Mouse (Mus musculus) cerebellum, adult 2 months (tissue): ENCODE results near the gene Rbms3.

Source experiments
- CTCF ChIP-seq: fragments of 200-500 bp; IDR thresholded peaks from 2 replicates; pipeline ENCODE4 v1.5.1; 2011; ENCODE audit warnings: low read depth, mild to moderate bottlenecking, control low read depth, low read length, moderate library complexity, borderline replicate concordance; ENCODE audit not compliant: insufficient read depth
- POLR2A ChIP-seq: fragments of 200-500 bp; IDR thresholded peaks from 2 replicates; pipeline ENCODE4 v1.6.1; 2011; ENCODE audit warnings: low read length, control low read depth, borderline replicate concordance; ENCODE audit not compliant: insufficient read depth

DNA sequence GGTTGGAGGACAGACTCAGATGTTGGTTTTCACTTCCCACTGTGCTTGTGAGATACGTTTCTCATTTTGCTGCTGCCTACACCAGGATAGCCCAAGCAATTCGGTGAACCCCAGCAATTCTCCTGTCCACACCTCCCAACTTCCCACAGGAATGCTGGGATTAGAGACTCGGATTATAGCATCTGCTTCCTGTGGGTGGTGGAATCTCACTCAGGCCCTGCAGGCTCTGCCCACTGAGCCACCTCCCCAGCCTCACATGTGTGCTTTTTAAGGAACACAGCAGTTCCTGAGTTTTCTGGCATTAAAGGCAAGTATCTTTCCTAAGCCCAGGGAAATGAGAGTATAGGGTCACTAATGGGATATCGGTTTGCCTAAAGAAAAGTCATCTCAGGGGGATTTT is 941.1 kb downstream of the Rbms3 start:
- TF ChIP-seq CTCF, result no peak
- no peak for TF ChIP-seq POLR2A
